Mouse (Mus musculus): Measurements from ENCODE around the gene Gm14085. TPM values are rescaled to one million over a fixed set of nuclear protein-coding genes. Genes with fewer than 3 reads are reported as not detected.
"Not testable (repeated sequence)": the region's sequence is repeated elsewhere in the genome, so short reads cannot be mapped to it uniquely, and the experiment has no call there.

The Gm14085 gene
- polyA plus RNA-seq, 1 experiment from 2014 or later = 0.32 TPM

DNA sequence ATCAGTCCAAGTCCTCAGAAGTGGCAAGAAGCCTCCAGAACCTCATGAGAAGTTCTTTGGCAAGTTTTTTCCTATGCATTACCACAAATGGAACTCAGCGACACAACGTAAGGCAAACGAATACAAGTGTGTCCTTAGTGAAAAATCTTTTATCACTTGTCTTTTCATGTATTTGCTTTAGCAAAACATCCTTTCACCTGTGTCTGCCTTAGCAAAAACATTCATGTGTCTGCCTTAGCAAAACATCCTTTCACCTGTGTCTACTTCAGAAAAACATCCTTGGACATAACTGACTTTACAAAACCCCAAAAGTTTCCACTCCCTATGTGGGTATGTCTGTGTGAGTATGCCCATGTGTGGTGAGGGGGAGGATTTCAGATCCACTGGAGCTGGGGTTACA, 15.5 kb upstream of the Gm14085 start:
- ATAC-seq (replicated peaks; ENCODE audit: low FRiP score, low TSS enrichment, low read depth) = no peak
- Histone ChIP-seq H3K27ac (ENCODE audit: low read depth) (no peak overlapping the region), H3K4me2 (ENCODE audit: low read length) (no peak overlapping the region), H3K36me3 (ENCODE audit: control insufficient read depth, insufficient read depth, low read length) (no peaks in the 10 kb centered on the region), H3K4me1 (replicated peaks; ENCODE audit: control insufficient read depth, insufficient read depth, low read length) (no peaks in the 10 kb centered on the region), H3K9ac (ENCODE audit: low read length) (no peak overlapping the region), H3K27me3 (replicated peaks; ENCODE audit: control insufficient read depth, insufficient read depth, low read length) (no peaks in the 10 kb centered on the region), H3K4me3 (ENCODE audit: low read depth, low read length) (no peak overlapping the region), H3K9me3 (ENCODE audit: control insufficient read depth, low read length) (no peaks in the 10 kb centered on the region)
- 89% methylated on average over 3 of the region's 3 CpGs for WGBS
- no peak for DNase-seq (ENCODE audit: low spot score)

- no peak overlapping the region for H3K4me2 ChIP-seq (ENCODE audit: low read length)
- no peak for ATAC-seq (replicated peaks; ENCODE audit: low FRiP score, low TSS enrichment, low read depth)
Observed at GRCm38 (mm10) chr2:122476585-122476984, 8.2 kb upstream of the Gm14085 start.

DNA sequence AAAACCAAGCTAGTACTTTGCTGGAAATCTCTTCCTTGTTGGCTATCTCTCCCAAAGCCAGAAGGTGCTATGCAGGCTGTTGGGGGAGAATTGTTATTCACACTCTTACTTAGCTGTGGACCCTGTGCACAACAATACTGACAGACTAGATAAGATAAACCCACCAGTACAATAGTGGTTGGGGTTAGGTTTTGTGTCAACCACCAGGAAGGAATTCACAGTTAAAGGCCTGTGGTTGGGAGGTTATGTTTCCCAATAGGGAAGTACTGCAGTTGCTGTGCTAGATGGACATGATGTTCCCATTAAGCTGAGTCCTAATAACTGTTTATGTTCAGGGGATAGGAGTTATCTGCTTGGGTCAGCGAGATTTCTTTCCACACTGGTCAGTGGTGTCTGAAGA, 954 bp upstream of the Gm14085 start:
- not testable (repeated sequence) for H3K4me2 ChIP-seq (ENCODE audit: low read length); H3K36me3 ChIP-seq (ENCODE audit: control insufficient read depth, insufficient read depth, low read length); H3K4me3 ChIP-seq (ENCODE audit: low read depth, low read length); H3K4me1 ChIP-seq (replicated peaks; ENCODE audit: control insufficient read depth, insufficient read depth, low read length); H3K27ac ChIP-seq (ENCODE audit: low read depth); DNase-seq (ENCODE audit: low spot score); H3K27me3 ChIP-seq (replicated peaks; ENCODE audit: control insufficient read depth, insufficient read depth, low read length); H3K9me3 ChIP-seq (ENCODE audit: control insufficient read depth, low read length); H3K9ac ChIP-seq (ENCODE audit: low read length); ATAC-seq (replicated peaks; ENCODE audit: low FRiP score, low TSS enrichment, low read depth)
- 71% methylated on average over 1 of the region's 1 CpGs for WGBS

More at GRCm38 (mm10) chr2:122476585-122476984, 8.2 kb upstream of the Gm14085 start:
- Histone ChIP-seq H3K27ac (ENCODE audit: low read depth) (no peak overlapping the region), H3K9ac (ENCODE audit: low read length) (no peak overlapping the region), H3K4me1 (replicated peaks; ENCODE audit: control insufficient read depth, insufficient read depth, low read length) (no peaks in the 10 kb centered on the region), H3K4me3 (ENCODE audit: low read depth, low read length) (no peak overlapping the region), H3K36me3 (ENCODE audit: control insufficient read depth, insufficient read depth, low read length) (no peaks in the 10 kb centered on the region), H3K9me3 (ENCODE audit: control insufficient read depth, low read length) (no peaks in the 10 kb centered on the region), H3K27me3 (replicated peaks; ENCODE audit: control insufficient read depth, insufficient read depth, low read length) (no peaks in the 10 kb centered on the region)
- no peak for DNase-seq (ENCODE audit: low spot score)

GRCm38 (mm10) chr2:122485654-122486053, 913 bp downstream of the Gm14085 start:
- not testable (repeated sequence) for H3K36me3 ChIP-seq (ENCODE audit: control insufficient read depth, insufficient read depth, low read length); DNase-seq (ENCODE audit: low spot score); H3K9me3 ChIP-seq (ENCODE audit: control insufficient read depth, low read length); H3K9ac ChIP-seq (ENCODE audit: low read length); H3K4me3 ChIP-seq (ENCODE audit: low read depth, low read length); ATAC-seq (replicated peaks; ENCODE audit: low FRiP score, low TSS enrichment, low read depth); H3K4me2 ChIP-seq (ENCODE audit: low read length); H3K27me3 ChIP-seq (replicated peaks; ENCODE audit: control insufficient read depth, insufficient read depth, low read length); H3K4me1 ChIP-seq (replicated peaks; ENCODE audit: control insufficient read depth, insufficient read depth, low read length); H3K27ac ChIP-seq (ENCODE audit: low read depth)
- 38% methylated on average over 1 of the region's 3 CpGs for WGBS

- not testable (repeated sequence) for H3K4me1 ChIP-seq (replicated peaks; ENCODE audit: control insufficient read depth, insufficient read depth, low read length); H3K4me2 ChIP-seq (ENCODE audit: low read length); H3K27ac ChIP-seq (ENCODE audit: low read depth); H3K27me3 ChIP-seq (replicated peaks; ENCODE audit: control insufficient read depth, insufficient read depth, low read length); H3K4me3 ChIP-seq (ENCODE audit: low read depth, low read length); H3K9me3 ChIP-seq (ENCODE audit: control insufficient read depth, low read length); DNase-seq (ENCODE audit: low spot score); H3K36me3 ChIP-seq (ENCODE audit: control insufficient read depth, insufficient read depth, low read length); ATAC-seq (replicated peaks; ENCODE audit: low FRiP score, low TSS enrichment, low read depth); H3K9ac ChIP-seq (ENCODE audit: low read length)
Observed at GRCm38 (mm10) chr2:122486122-122486521, 1.4 kb downstream of the Gm14085 start.

DNA sequence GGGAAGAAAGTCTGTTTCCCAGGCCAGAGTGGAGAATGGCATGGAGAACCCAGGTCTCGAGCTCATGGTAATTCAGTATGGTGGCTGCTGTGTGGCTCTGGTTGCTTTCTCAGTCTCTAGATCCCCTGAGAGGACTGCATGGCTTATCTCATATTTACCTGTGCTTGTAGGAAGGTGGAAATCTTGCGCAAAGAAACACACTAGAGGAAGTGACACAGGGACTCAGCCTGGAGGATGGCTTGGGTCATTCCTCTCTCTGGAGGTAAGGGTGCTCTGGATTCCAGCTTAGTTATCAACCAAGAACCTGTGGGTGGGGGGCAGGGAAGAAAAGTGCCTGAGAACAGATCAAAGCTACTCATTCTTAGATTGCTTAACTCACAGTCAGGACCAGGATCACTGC, 1.9 kb downstream of the Gm14085 start:
- no peak overlapping the region for H3K27ac ChIP-seq (ENCODE audit: low read depth)
- ATAC-seq (replicated peaks; ENCODE audit: low FRiP score, low TSS enrichment, low read depth) = no peak
- no peaks in the 10 kb centered on the region for H3K4me1 ChIP-seq (replicated peaks; ENCODE audit: control insufficient read depth, insufficient read depth, low read length)
- H3K9me3 ChIP-seq (ENCODE audit: control insufficient read depth, low read length) = no peaks in the 10 kb centered on the region
- H3K4me2 ChIP-seq (ENCODE audit: low read length) = no peak overlapping the region
- no peak overlapping the region for H3K4me3 ChIP-seq (ENCODE audit: low read depth, low read length)
- H3K36me3 ChIP-seq (ENCODE audit: control insufficient read depth, insufficient read depth, low read length) = no peaks in the 10 kb centered on the region
- DNase-seq (ENCODE audit: low spot score) = no peak
- H3K9ac ChIP-seq (ENCODE audit: low read length) = no peak overlapping the region
- 83% methylated on average over 2 of the region's 2 CpGs for WGBS
- no peaks in the 10 kb centered on the region for H3K27me3 ChIP-seq (replicated peaks; ENCODE audit: control insufficient read depth, insufficient read depth, low read length)

DNA sequence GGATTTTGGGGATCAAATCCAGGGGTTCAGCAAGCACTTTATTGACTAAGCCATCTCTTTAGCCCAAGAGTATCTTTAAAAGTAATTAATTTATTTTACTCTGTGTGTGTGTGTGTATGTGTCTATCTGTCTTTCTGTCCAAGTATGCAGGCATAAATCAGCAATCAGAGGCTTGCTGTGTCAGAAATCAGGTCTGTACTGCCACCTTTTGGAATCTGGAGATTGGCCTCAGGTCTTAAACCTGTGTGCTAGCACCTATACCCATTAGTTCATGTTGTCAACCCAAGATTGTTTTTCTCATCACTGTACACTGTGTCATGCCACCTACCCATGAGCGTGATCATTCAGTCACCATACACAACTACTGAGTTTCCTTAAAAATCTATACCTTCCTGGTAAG, 45.0 kb downstream of the Gm14085 start:
- not testable (repeated sequence) for H3K9me3 ChIP-seq (ENCODE audit: control insufficient read depth, low read length); H3K36me3 ChIP-seq (ENCODE audit: control insufficient read depth, insufficient read depth, low read length); H3K27ac ChIP-seq (ENCODE audit: low read depth); ATAC-seq (replicated peaks; ENCODE audit: low FRiP score, low TSS enrichment, low read depth); H3K27me3 ChIP-seq (replicated peaks; ENCODE audit: control insufficient read depth, insufficient read depth, low read length); H3K4me1 ChIP-seq (replicated peaks; ENCODE audit: control insufficient read depth, insufficient read depth, low read length); H3K9ac ChIP-seq (ENCODE audit: low read length); DNase-seq (ENCODE audit: low spot score); H3K4me2 ChIP-seq (ENCODE audit: low read length); H3K4me3 ChIP-seq (ENCODE audit: low read depth, low read length)
- WGBS = 94% methylated on average over 1 of the region's 1 CpGs

- no peak for DNase-seq (ENCODE audit: low spot score)
- H3K4me2 ChIP-seq (ENCODE audit: low read length) = no peak overlapping the region
- H3K27ac ChIP-seq (ENCODE audit: low read depth) = no peak overlapping the region
- H3K4me3 ChIP-seq (ENCODE audit: low read depth, low read length) = no peak overlapping the region
- no peaks in the 10 kb centered on the region for H3K4me1 ChIP-seq (replicated peaks; ENCODE audit: control insufficient read depth, insufficient read depth, low read length)
- 87% methylated on average over 7 of the region's 7 CpGs for WGBS
- no peaks in the 10 kb centered on the region for H3K9me3 ChIP-seq (ENCODE audit: control insufficient read depth, low read length)
- H3K9ac ChIP-seq (ENCODE audit: low read length) = no peak overlapping the region
- ATAC-seq (replicated peaks; ENCODE audit: low FRiP score, low TSS enrichment, low read depth) = no peak
- H3K27me3 ChIP-seq (replicated peaks; ENCODE audit: control insufficient read depth, insufficient read depth, low read length) = no peaks in the 10 kb centered on the region
- H3K36me3 ChIP-seq (ENCODE audit: control insufficient read depth, insufficient read depth, low read length) = no peaks in the 10 kb centered on the region
Observed at GRCm38 (mm10) chr2:122531290-122531689, 46.5 kb downstream of the Gm14085 start.

- no peak overlapping the region for H3K4me3 ChIP-seq (ENCODE audit: low read depth, low read length)
- H3K27ac ChIP-seq (ENCODE audit: low read depth) = no peak overlapping the region
- no peaks in the 10 kb centered on the region for H3K9me3 ChIP-seq (ENCODE audit: control insufficient read depth, low read length)
- H3K27me3 ChIP-seq (replicated peaks; ENCODE audit: control insufficient read depth, insufficient read depth, low read length) = no peaks in the 10 kb centered on the region
- no peak for ATAC-seq (replicated peaks; ENCODE audit: low FRiP score, low TSS enrichment, low read depth)
- H3K4me1 ChIP-seq (replicated peaks; ENCODE audit: control insufficient read depth, insufficient read depth, low read length) = no peaks in the 10 kb centered on the region
- no peaks in the 10 kb centered on the region for H3K36me3 ChIP-seq (ENCODE audit: control insufficient read depth, insufficient read depth, low read length)
- no peak for DNase-seq (ENCODE audit: low spot score)
- no peak overlapping the region for H3K9ac ChIP-seq (ENCODE audit: low read length)
- 79% methylated on average over 2 of the region's 2 CpGs for WGBS
- no peak overlapping the region for H3K4me2 ChIP-seq (ENCODE audit: low read length)
Observed at GRCm38 (mm10) chr2:122531726-122532125, 47.0 kb downstream of the Gm14085 start.

All from intestine, embryonic 14.5 days (tissue).